Mouse (Mus musculus): ENCODE measurements around the gene Fkbp7.

- TF ChIP-seq POLR2A (IDR thresholded peaks at IDR 0.05; ENCODE audit: insufficient read depth, low read length) (no peak), CTCF (IDR thresholded peaks at IDR 0.05; ENCODE audit: low read depth, low read length) (no peak)
These were observed 54.8 kb downstream of the Fkbp7 start for GRCm38 (mm10) chr2:76618078-76618477.
